ENCODE assay signal across 28 mouse cellular contexts in genomic region chr11:29944661-29945060, GRCm38 (mm10).
A peak's percentile ranks its signal among the peaks of the same experiment; 100 is the strongest.
DNase-seq lines count a peak whose midpoint lies in the region; ATAC-seq and TF ChIP-seq lines count a peak whose summit lies in the region.
"Had no signal": no experiment of that assay in that cellular context is flagged by ENCODE, and none has a peak within 500 bp of the region (broad histone marks: within the 10 kb centered on the region; RNA-seq: fewer than 3 reads in every experiment).

No protein-coding gene starts in this region.

- H3K9me3 ChIP-seq in hindbrain, postnatal 0 days (ENCODE audit: low read length): no peaks in the 10 kb centered on the region
- no peaks in the 10 kb centered on the region for H3K9me3 ChIP-seq in hindbrain, embryonic 13.5 days
- no peaks in the 10 kb centered on the region for H3K9me3 ChIP-seq in limb, embryonic 14.5 days (ENCODE audit: control insufficient read depth, low read length)
- H3K9me3 ChIP-seq in limb, embryonic 10.5 days (replicated peaks): no peaks in the 10 kb centered on the region
- H3K9me3 ChIP-seq in forebrain, embryonic 10.5 days: no peaks in the 10 kb centered on the region
- H3K9me3 ChIP-seq: embryonic facial prominence, embryonic 15.5 days; forebrain, embryonic 12.5 days; G1E; heart, embryonic 12.5 days; heart, embryonic 15.5 days; hindbrain, embryonic 10.5 days had no signal

- H3K36me3 ChIP-seq in hindbrain, postnatal 0 days (ENCODE audit: insufficient read depth, low read length): no peaks in the 10 kb centered on the region
- no peaks in the 10 kb centered on the region for H3K36me3 ChIP-seq in hindbrain, embryonic 13.5 days
- H3K36me3 ChIP-seq in limb, embryonic 14.5 days (ENCODE audit: control insufficient read depth, insufficient read depth, low read length): no peaks in the 10 kb centered on the region
- no peaks in the 10 kb centered on the region for H3K36me3 ChIP-seq in limb, embryonic 10.5 days
- H3K36me3 ChIP-seq in forebrain, embryonic 10.5 days (replicated peaks): no peaks in the 10 kb centered on the region
- H3K36me3 ChIP-seq: embryonic facial prominence, embryonic 15.5 days; forebrain, embryonic 12.5 days; forebrain, embryonic 15.5 days; G1E; heart, embryonic 12.5 days; heart, embryonic 15.5 days; hindbrain, embryonic 10.5 days had no signal

- H3K27ac ChIP-seq in hindbrain, postnatal 0 days: no peak overlapping the region
- H3K27ac ChIP-seq in hindbrain, embryonic 13.5 days: no peak overlapping the region
- no peak overlapping the region for H3K27ac ChIP-seq in limb, embryonic 14.5 days (replicated peaks; ENCODE audit: low read depth, low read length)
- no peak overlapping the region for H3K27ac ChIP-seq in limb, embryonic 10.5 days
- no peak overlapping the region for H3K27ac ChIP-seq in forebrain, embryonic 10.5 days
- H3K27ac ChIP-seq: embryonic facial prominence, embryonic 15.5 days; forebrain, embryonic 12.5 days; forebrain, embryonic 15.5 days; heart, embryonic 15.5 days; hindbrain, embryonic 10.5 days; hindbrain, embryonic 14.5 days had no signal

- no peaks in the 10 kb centered on the region for H3K27me3 ChIP-seq in hindbrain, postnatal 0 days (ENCODE audit: insufficient read depth, low read length)
- H3K27me3 ChIP-seq in hindbrain, embryonic 13.5 days: no peaks in the 10 kb centered on the region
- H3K27me3 ChIP-seq in limb, embryonic 14.5 days (ENCODE audit: control insufficient read depth, insufficient read depth, low read length): no peaks in the 10 kb centered on the region
- no peaks in the 10 kb centered on the region for H3K27me3 ChIP-seq in limb, embryonic 10.5 days (ENCODE audit: low read depth, poor library complexity, severe bottlenecking)
- no peaks in the 10 kb centered on the region for H3K27me3 ChIP-seq in forebrain, embryonic 10.5 days (ENCODE audit: poor library complexity, severe bottlenecking)
- H3K27me3 ChIP-seq: CH12.LX; embryonic facial prominence, embryonic 15.5 days; forebrain, embryonic 12.5 days; forebrain, embryonic 15.5 days; heart, embryonic 12.5 days; heart, embryonic 15.5 days; Patski had no signal

- no peak for TF ChIP-seq CTCF in hindbrain, postnatal 0 days (IDR thresholded peaks at IDR 0.05; ENCODE audit: low read depth)

- H3K4me3 ChIP-seq in hindbrain, postnatal 0 days (ENCODE audit: low read length): no peak overlapping the region
- no peak overlapping the region for H3K4me3 ChIP-seq in hindbrain, embryonic 13.5 days
- no peak overlapping the region for H3K4me3 ChIP-seq in limb, embryonic 14.5 days (replicated peaks; ENCODE audit: low read length)
- H3K4me3 ChIP-seq in limb, embryonic 10.5 days: no peak overlapping the region
- H3K4me3 ChIP-seq in forebrain, embryonic 10.5 days: no peak overlapping the region
- H3K4me3 ChIP-seq: embryonic facial prominence, embryonic 15.5 days; forebrain, embryonic 12.5 days; forebrain, embryonic 15.5 days; heart, embryonic 12.5 days; heart, embryonic 15.5 days; hindbrain, embryonic 10.5 days had no signal

- H3K9ac ChIP-seq in hindbrain, postnatal 0 days (replicated peaks; ENCODE audit: low read length): no peak overlapping the region
- H3K9ac ChIP-seq in hindbrain, embryonic 13.5 days: no peak overlapping the region
- no peak overlapping the region for H3K9ac ChIP-seq in limb, embryonic 14.5 days (ENCODE audit: low read depth, low read length, severe bottlenecking)
- H3K9ac ChIP-seq: embryonic facial prominence, embryonic 15.5 days; forebrain, embryonic 12.5 days; forebrain, embryonic 15.5 days; heart, embryonic 12.5 days; heart, embryonic 15.5 days; hindbrain, embryonic 14.5 days had no signal

- WGBS in hindbrain, postnatal 0 days: 83% methylated on average over 3 of the region's 3 CpGs
- 88% methylated on average over 3 of the region's 3 CpGs for WGBS in hindbrain, embryonic 13.5 days
- 69% methylated on average over 3 of the region's 3 CpGs for WGBS in limb, embryonic 14.5 days
- 93% methylated on average over 3 of the region's 3 CpGs for WGBS in limb, embryonic 10.5 days
- 89% methylated on average over 3 of the region's 3 CpGs for WGBS in forebrain, embryonic 10.5 days

- TF ChIP-seq POLR2A in limb, embryonic 14.5 days (IDR thresholded peaks at IDR 0.05; ENCODE audit: borderline replicate concordance, extremely low read depth, insufficient read depth, insufficient read length): no peak

- no peaks in the 10 kb centered on the region for H3K4me1 ChIP-seq in hindbrain, postnatal 0 days (ENCODE audit: insufficient read depth, low read length)
- no peaks in the 10 kb centered on the region for H3K4me1 ChIP-seq in hindbrain, embryonic 13.5 days (replicated peaks)
- no peaks in the 10 kb centered on the region for H3K4me1 ChIP-seq in limb, embryonic 14.5 days (ENCODE audit: control insufficient read depth, insufficient read depth, low read length)
- H3K4me1 ChIP-seq in limb, embryonic 10.5 days: no peaks in the 10 kb centered on the region
- H3K4me1 ChIP-seq in forebrain, embryonic 10.5 days: no peaks in the 10 kb centered on the region
- H3K4me1 ChIP-seq: embryonic facial prominence, embryonic 15.5 days; forebrain, embryonic 12.5 days; forebrain, embryonic 15.5 days; heart, embryonic 12.5 days; heart, embryonic 15.5 days; hindbrain, embryonic 10.5 days had no signal

- DNase-seq in hindbrain, postnatal 0 days (ENCODE audit: low spot score): peak; percentile 8
- DNase-seq in limb, embryonic 14.5 days (ENCODE audit: low spot score): peak; percentile 16
- DNase-seq in limb, embryonic 10.5 days (ENCODE audit: low spot score): no peak
- peak; percentile 83 for DNase-seq in adipocyte (ENCODE audit: low spot score)
- DNase-seq in skeletal muscle tissue, adult 2 months (ENCODE audit: low read depth, low spot score): peak; percentile 3
- DNase-seq in forebrain, embryonic 10.5 days (ENCODE audit: extremely low spot score, low spot score): no peak
- DNase-seq: adrenal gland, adult 2 months; adrenal gland, postnatal 14 days; B cell, adult 2 months; cerebellum, adult 11 months; cerebellum, adult 2 months; cerebellum, adult 9-11 months; cerebellum, postnatal 25 days; gastrocnemius, postnatal 25 days; heart, adult 18-20 months; heart, postnatal 10 days; heart, postnatal 36 days had no signal

- H3K4me2 ChIP-seq in hindbrain, postnatal 0 days (ENCODE audit: low read depth, low read length): no peak overlapping the region
- no peak overlapping the region for H3K4me2 ChIP-seq in hindbrain, embryonic 13.5 days
- H3K4me2 ChIP-seq in limb, embryonic 14.5 days (replicated peaks; ENCODE audit: low read depth, low read length, severe bottlenecking): no peak overlapping the region
- H3K4me2 ChIP-seq: embryonic facial prominence, embryonic 15.5 days; forebrain, embryonic 12.5 days; forebrain, embryonic 15.5 days; heart, embryonic 12.5 days; heart, embryonic 15.5 days; hindbrain, embryonic 14.5 days had no signal

- ATAC-seq in hindbrain, postnatal 0 days: no peak
- ATAC-seq in hindbrain, embryonic 13.5 days (ENCODE audit: low FRiP score): no peak
- ATAC-seq in limb, embryonic 14.5 days (ENCODE audit: low FRiP score, low read depth): no peak
- ATAC-seq: forebrain, embryonic 15.5 days; Patski had no signal

Comparison
In these comparisons a context has a peak if more than half of its experiments do, and no peak if none do; other contexts are left out.
1. DNase-seq: peak in hindbrain, postnatal 0 days (single experiment), limb, embryonic 14.5 days (single experiment), adipocyte (single experiment) and skeletal muscle tissue, adult 2 months (single experiment); none in limb, embryonic 10.5 days (single experiment) and forebrain, embryonic 10.5 days (single experiment).